Mouse (Mus musculus): ENCODE data around the gene Dnah3. TPM values are rescaled to one million over a fixed set of nuclear protein-coding genes. Genes with fewer than 3 reads are reported as not detected.

Dnah3 gene
- total RNA-seq (2021) = under 1 TPM; 0.07 to 0.46 TPM

- DNase-seq = no peak
These were observed at the start of gene Dnah3 for GRCm38 (mm10) chr7:120095180-120095579. TSS of gene Dnah3 (minus strand) at chr7:120095280.

GRCm38 (mm10) chr7:120142743-120143142, 47.7 kb upstream of the Dnah3 start:
- no peak for DNase-seq

GRCm38 (mm10) chr7:120128951-120129350, 33.9 kb upstream of the Dnah3 start:
- DNase-seq = peak; percentile 18 to 44

GRCm38 (mm10) chr7:120127686-120128059, 32.6 kb upstream of the Dnah3 start:
- no peak for DNase-seq

- DNase-seq = no peak
These were observed 32.1 kb upstream of the Dnah3 start for GRCm38 (mm10) chr7:120126976-120127685.

- DNase-seq = peak; percentile 71 to 82
These were observed 29.8 kb upstream of the Dnah3 start for GRCm38 (mm10) chr7:120124844-120125243.

GRCm38 (mm10) chr7:120123776-120124175, 28.7 kb upstream of the Dnah3 start:
- no peak for DNase-seq

- DNase-seq = no peak
These were observed 22.4 kb upstream of the Dnah3 start for GRCm38 (mm10) chr7:120117529-120117928.

GRCm38 (mm10) chr7:120116976-120117375, 21.9 kb upstream of the Dnah3 start:
- DNase-seq = no peak

- no peak for DNase-seq
These were observed 14.6 kb upstream of the Dnah3 start for GRCm38 (mm10) chr7:120109676-120110075.

- no peak for DNase-seq
These were observed 11.3 kb upstream of the Dnah3 start for GRCm38 (mm10) chr7:120106356-120106755.

- no peak for DNase-seq
These were observed 9.9 kb upstream of the Dnah3 start for GRCm38 (mm10) chr7:120104975-120105374.

- DNase-seq = no peak
These were observed 8.0 kb upstream of the Dnah3 start for GRCm38 (mm10) chr7:120103019-120103567.

- DNase-seq = peak; percentile 59 to 65
These were observed 7.3 kb upstream of the Dnah3 start, which contains the start of gene Tmem159 for GRCm38 (mm10) chr7:120102164-120102972. TSS of gene Tmem159 (plus strand) at chr7:120102353.

GRCm38 (mm10) chr7:120098403-120098802, 3.3 kb upstream of the Dnah3 start:
- peak; percentile 39 to 60 for DNase-seq

- peak; percentile 45 to 66 for DNase-seq
These were observed 2.8 kb upstream of the Dnah3 start for GRCm38 (mm10) chr7:120097845-120098244.

GRCm38 (mm10) chr7:120094216-120094615, 864 bp downstream of the Dnah3 start:
- no peak for DNase-seq

- no peak for DNase-seq
These were observed 2.0 kb downstream of the Dnah3 start for GRCm38 (mm10) chr7:120093033-120093432.

GRCm38 (mm10) chr7:120080177-120080576, 14.9 kb downstream of the Dnah3 start:
- no peak for DNase-seq

- DNase-seq = no peak
These were observed 25.9 kb downstream of the Dnah3 start for GRCm38 (mm10) chr7:120069164-120069563.

GRCm38 (mm10) chr7:120068114-120068513, 27.0 kb downstream of the Dnah3 start:
- DNase-seq = no peak

GRCm38 (mm10) chr7:120064045-120064444, 31.0 kb downstream of the Dnah3 start:
- DNase-seq = no peak

- no peak for DNase-seq
These were observed 39.6 kb downstream of the Dnah3 start for GRCm38 (mm10) chr7:120055479-120055878.
